Mouse (Mus musculus): ENCODE results near the gene Dock8. TPM values are rescaled to one million over a fixed set of nuclear protein-coding genes. Genes with fewer than 3 reads are reported as not detected.

Dock8 gene
- total RNA-seq (2021): 1 to 10 TPM; 1.5 to 2.1 TPM
- long read RNA-seq, experiment 1, partial matches to known transcripts: 0 of 1 reads
- long read RNA-seq, experiment 1, other reads (novel, unspliced or antisense): 1 of 1 reads
- long read RNA-seq, experiment 2, partial matches to known transcripts: 0 of 1 reads
- long read RNA-seq, experiment 2, other reads (novel, unspliced or antisense): 1 of 1 reads

DNA sequence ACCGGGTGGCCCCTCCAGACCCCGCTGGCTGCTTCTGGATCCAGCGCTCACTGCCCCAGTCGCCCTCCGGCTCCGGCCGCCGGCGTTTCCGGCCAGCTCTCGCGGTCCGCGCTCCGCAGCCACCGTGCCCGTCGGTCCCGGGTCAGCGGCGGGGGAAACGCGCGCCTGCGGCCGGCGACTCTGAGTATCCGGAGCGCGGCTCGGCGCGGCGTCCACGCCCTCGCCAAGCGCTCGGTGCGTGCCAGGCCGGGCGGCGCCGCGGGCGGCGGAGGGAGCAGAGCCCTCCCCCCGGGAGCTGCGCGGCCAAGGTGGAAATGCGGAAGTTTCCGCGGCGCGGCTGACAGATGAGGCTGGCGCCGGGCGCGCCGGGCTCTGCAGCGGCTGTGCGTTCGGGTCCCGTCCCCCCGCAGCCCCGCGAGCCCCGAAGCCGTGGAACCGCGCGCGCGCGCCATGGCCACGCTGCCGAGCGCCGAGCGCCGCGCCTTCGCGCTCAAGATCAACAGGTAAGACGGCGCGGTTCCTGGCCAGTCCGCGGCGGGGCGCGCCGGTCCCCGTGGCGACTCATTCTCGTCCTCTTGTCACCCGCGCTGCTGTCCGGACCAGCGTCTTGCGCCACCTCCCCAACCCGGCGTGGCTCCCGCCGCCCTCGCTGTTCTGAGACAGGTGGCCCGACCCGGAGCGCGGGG lies at the start of gene Dock8:
Gene Dock8, plus strand, starts transcription at position 334 of the 686 bp plus-strand sequence.
- DNase-seq (ENCODE audit: low spot score): peak; percentile 43

DNA sequence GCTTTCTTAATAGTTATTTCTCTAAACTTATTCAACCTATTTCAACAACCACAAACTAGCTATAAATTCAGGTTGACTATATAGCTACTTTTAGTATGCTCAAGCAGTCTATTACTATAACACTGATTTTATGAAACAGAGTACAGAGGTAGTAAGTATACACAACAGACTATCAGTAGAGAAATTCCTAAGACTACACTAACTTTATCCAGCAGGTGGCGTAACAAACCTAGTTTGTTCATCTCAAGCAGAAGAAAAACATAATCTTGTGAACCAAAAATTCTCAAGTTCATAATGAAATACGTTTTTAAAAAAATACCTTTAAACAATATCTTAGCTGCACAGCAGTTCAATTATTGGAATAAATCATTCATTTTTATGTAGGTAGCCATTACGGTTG lies 40.8 kb upstream of the Dock8 start:
- peak; percentile 36 for DNase-seq (ENCODE audit: low spot score)

DNA sequence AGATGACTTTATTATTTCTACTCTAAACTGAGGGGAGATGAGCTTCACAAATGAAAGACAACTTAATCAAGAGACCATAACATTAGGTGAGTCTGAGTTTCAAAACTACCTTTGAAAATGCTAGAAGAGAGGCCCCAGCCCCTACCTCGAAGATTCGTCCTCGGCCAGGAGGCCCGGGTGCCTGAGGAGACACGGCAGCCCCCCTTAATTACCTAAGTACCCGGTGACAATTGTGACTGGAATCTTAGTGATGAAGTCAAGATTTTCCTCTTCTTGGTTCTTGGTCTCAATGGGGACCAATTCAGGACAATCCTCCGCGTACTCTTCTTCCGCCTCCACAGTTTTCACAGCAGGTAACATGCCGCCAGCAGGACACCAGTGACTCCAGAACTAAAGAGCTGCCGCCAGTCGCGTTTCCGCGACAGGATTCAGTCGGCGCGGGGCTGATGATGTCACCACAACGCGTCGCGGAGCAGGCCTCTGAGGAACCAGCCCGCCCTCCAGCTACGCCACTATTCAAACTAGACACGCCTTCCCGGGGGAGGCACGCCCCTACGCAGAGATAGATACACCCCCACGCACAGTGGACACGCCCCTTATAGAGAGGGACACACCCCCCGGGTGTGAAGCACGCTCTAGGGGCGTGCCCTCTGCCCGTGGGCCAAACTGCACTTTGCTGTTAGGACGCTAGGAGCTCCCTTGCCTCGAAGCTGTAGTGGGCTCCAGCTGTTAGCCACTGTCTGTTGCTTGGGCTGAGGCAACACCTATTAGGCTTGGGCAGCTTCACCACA lies 38.0 kb upstream of the Dock8 start, which contains the start of gene Cbwd1:
Gene Cbwd1, minus strand, starts transcription at position 439 of the 791 bp plus-strand sequence.
- peak; percentile 98 for DNase-seq (ENCODE audit: low spot score)

DNA sequence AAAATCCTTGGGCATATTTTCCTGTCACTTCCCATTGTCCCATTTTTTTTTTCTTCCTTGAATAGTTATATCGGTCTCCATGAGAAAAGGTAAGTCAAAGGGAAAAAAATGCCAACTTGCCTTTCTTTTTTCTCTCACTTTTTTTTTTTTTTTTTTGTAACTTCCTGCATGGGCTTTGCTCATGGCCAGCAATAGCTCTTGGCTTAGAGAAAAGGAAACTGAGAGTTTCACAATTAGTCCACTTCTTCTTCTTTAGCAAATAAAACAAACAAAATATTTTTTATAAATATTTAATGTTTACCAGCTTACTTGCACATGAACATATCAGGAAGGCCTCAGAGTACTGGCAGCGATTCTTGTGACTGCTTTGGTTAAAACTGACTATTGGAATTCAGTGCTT lies 33.1 kb upstream of the Dock8 start:
- no peak for DNase-seq (ENCODE audit: low spot score)

DNA sequence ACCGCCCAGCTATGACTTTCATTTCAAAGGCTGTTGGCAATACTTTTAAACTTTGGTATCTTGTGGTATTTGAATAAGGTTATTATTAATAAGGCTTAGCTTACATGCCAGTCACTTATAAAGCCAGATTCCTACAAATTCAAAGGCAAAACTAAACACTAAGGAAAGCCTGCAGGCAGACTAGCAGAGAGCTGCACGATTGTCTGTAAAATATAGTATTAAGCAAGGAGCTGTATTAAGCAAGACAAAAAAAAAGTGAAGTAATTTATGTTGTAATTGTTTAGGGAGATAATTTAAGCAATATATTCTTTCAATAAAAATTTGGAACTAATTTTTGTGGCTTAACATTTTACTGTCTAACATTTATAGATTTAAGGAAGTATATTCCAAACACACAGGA lies 32.4 kb upstream of the Dock8 start:
- no peak for DNase-seq (ENCODE audit: low spot score)

DNA sequence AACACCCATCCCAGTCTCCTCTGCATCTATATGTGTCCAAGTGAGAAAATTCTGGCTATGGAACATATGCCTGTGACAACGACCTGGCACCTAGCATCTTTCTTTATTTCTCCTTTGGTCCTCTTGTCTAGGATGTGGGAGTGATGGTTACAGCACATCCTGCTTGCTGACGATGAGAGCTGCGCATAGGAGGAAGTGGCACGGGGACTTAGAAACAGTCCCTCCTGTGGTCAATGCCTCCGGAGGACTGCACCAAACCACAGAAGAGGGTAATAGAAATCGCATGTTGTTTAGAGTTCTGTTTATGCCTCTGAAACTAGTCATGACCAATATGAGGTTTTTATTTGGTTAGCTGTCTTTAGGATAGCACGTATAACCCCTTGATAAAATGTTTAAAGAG lies 28.0 kb upstream of the Dock8 start:
- no peak for DNase-seq (ENCODE audit: low spot score)

DNA sequence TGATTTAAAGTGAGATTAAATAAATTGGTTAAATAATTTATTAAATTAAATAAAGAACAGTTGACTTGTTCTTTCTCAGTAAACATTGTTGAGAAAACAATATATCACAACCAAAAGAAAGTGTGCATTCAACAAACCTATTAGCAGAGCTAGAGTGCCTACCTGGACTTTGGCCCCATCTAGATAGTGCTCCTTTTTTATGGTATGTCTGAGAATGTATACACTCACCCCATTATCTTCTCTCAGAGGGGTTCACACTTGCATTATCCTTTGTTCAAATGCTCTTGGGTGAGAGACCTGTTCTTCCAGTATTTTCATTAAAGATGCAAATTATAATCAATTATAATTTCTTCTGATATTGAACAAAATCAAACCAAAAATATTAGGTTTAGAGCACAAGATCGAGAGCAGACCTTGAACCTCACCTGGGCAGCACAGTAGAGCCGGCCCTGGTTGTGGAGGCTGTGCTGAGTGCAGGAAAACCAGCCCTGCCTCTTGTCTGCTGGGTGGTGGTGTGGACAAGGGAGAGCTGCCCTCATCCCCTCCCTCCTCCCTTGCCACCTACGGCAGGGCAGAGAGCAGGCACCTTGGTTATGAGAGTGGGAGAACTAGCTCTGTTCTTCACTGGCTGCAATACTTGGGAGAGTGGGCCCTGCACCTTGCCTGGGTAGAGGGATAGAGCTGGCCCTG lies 26.5 kb upstream of the Dock8 start:
- DNase-seq (ENCODE audit: low spot score): no peak

DNA sequence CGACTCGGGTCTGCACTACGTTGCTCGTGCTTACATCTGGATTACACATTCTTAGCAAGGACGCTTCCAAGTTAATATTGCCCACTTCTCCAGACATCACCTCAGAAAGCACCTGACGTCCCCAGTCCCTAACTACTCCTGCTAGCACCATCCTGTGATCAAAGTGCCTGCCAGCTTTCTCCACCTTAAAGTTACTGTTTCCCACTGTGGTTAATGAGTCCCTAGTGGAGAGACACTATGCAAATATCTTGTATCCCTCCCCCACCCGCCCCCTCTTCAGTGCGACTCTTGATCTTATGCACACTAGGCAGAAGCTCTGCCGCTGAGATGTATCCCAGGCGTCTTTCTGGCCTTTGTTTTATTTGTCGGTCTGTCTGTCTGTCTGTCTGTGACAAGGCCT lies 21.3 kb upstream of the Dock8 start:
- DNase-seq (ENCODE audit: low spot score): no peak

DNA sequence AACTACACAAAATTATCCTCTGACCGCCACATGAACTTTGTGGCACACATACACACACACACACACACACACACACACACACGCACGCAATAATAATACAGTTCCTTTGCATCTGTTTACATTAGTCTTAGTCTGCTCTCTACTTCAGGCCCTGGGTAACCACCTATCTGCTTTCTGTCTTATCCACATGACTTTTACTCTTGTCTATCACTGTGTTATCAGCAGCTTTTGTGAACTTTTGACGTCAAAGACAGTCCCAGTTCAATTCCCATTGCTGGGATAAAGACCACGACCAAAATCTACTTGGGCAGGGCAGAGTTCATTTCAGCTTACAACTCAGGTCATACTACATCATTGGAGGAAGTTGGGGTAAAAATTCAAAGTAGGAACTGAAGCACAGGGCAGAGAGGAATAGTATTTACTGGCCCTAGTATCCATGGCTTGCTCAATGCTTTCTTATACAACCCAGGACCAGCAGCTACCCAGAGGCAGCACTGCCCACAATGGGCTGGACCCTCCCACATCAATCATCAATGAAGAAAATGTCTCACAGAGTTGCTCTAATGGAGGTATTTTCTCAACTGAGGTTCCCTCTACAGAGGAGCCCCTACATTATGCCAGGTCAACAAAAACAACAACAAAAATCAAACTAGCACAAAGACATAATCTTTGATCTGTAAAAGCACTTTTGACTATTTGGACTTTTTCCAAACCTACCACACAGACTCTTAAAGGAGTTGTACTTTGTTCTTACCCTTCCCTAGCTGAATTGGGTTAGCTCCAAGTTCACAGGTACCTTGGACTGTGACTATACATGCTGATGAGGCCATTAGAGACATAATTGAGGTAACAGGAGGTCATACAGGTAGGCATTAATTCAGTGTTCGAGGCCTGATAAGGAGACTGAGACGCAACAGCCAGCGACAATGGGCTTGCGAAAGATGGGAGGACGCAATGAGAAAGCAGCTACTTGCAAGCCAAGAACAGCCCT lies 20.2 kb upstream of the Dock8 start:
- DNase-seq (ENCODE audit: low spot score): no peak

DNA sequence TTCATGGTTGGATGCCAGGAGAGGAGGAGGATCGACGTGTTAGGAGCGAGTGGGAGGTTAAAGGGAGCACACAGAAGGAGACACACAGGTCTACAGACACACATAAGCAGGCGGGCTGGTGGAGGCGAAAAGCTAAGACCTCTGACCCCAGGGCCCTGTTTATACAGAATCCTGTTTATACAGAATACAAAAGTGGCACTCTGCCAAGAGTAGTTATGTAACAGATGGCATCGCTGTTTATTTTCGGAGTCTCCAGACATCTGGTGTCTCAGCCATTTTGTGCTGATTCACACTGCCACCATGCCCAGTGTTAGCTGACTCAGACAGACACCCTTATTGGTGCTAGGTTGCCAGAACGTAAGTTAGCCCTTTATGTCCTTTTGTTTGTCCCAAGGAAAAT lies 18.0 kb upstream of the Dock8 start:
- no peak for DNase-seq (ENCODE audit: low spot score)

DNA sequence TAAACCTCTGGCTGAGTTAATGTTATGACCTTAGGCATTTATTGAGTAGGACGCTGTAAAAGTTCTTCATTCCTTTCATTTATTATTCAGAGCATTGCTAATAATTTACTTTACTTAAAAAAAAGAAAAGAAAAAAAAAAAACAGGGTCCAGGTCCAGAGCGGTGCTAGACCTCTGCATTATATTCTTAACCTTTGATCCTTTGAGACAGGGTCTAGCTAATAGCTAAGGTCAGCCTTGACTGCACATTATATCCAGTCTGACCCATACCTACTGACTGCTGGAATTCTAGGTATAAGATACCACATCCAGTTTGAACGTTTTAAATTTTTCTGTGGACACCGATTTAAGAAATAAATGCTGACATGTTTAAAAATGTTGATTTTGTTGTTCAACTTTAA lies 16.3 kb upstream of the Dock8 start:
- DNase-seq (ENCODE audit: low spot score): no peak

DNA sequence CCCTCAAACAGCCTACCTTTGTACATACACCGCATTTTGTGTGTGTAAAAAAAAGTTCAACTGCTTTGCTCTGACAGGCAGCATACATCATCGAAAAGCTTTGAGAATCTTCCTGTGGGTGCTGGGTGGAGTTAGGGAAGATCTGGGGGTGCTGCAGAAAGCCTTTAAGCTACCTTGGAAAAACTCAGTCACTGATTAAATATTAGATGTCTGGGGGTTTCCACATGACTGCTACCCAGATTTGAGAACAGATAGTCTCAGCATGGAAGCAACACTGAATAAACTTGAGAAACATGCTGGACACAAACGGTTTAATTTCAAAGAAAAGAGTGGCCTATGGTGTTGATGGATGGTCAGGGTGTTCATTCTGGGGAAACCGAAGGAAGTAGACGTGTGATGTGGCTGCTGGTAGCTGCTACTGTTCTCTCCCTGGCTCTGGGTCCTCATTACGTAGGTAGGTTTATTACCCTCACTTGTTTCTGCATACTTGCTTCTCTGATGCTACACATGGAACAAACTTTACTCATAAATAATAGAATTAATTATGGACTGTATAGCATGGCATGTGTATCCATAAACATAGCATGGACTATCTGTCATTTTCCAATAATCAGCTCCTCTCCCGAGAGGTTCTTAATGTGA lies 15.4 kb upstream of the Dock8 start:
- no peak for DNase-seq (ENCODE audit: low spot score)

DNA sequence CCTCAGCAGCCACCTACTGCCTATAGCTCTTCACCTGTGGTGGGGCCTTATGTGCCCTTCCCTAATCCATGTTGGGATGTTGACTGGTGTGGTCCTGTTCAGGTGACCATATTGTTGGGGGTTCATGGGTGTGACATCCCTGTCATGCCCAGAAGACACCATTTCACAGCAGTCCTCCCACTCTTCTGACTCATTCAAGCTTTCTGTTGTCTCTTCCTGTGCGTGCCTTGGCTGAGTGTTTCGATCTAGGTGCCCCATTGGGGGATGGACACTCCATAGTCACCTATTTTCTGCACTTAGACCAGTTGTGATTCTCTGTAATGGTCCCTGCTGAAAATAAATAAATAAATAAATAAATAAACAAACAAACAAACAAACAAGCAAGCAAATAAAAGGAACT lies 14.3 kb upstream of the Dock8 start:
- no peak for DNase-seq (ENCODE audit: low spot score)

DNA sequence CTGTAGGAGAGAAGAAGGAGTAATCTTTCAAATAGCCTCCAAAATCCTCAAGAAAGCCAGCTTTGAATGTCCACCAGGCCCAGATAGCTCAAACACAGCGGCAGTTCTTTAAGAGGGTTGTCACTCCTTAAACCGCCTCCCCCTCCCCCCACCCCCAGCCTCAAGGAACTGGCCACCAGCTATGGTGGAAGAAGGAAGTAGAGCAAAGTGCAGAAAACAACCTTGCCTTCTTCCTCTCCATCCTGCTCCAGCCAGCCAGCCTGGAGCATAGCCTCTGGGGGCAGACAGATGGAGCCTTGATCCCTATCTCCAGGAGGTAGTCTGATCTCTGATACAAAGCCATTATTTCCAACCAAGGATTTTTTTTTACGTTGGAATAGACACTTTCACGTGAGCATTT lies 12.0 kb upstream of the Dock8 start:
- no peak for DNase-seq (ENCODE audit: low spot score)

DNA sequence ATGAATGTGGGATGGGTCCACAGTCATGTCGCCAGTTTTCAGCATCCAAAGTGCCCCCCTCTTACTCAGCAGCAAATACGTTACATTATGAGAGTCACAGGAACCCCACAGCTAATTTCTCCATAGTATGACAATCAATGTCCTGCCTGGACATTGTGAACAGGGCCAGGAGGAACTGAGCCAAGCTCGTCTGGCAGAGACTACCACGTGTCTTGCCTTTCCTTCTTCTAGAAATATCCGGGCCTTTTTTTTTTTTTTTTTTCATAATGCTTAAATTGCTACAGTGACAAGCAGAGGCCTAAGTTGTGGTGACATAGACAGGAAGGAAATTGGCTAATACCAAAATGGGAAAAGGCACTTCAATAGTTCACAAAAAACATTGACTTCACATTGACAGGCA lies 10.5 kb upstream of the Dock8 start:
- DNase-seq (ENCODE audit: low spot score): no peak

DNA sequence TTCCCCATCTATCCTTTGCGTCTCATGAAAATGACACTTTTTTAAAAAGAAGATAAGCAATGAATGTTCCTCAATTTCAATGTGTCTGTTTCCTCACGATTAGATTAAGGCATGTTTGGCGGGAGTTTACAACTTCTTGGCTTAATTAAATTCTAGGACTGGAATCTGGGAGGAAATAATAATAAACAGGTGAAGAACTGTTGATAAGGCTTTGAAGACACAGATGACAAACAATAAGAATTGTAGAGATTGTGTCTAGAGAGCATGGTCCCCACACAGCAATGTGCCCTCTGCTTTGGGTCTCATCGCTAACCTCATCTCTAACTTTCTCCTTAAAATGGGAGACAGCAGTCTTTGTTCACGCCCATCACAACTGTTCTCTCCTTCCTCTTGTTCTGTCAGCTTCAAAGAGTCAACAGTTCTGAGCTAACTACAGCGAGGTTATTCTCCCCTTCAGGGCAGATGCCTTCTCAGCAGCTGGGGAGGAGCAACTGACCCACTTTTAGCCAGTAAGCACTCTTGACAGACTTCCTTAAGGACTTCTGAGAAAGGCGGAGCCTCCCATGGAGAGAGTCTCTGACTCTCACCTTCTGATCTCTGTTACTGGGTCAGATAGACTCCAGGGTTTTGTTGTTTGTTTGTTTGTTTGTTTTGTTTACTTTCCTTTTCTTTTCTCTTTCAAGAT lies 9.1 kb upstream of the Dock8 start:
- DNase-seq (ENCODE audit: low spot score): no peak

DNA sequence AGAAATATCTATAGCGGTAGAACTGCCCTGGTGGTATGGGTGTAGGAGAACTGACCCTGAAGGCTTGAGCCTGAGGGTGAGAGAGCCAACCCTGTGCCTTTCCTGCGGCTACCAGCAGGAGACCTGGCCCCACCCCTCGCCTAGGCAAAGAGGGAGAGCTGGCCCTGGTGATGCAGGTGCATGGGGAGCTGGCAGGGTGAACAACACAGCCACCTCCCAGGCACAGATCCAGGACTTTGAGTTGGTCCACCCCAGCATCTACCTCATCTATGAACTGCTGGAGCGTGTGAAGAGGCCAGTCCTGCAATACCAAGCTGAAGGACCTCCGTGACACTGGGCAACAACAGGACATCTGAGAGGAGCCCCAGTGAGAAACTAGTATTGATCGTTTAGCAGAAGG lies 5.8 kb upstream of the Dock8 start:
- no peak for DNase-seq (ENCODE audit: low spot score)

DNA sequence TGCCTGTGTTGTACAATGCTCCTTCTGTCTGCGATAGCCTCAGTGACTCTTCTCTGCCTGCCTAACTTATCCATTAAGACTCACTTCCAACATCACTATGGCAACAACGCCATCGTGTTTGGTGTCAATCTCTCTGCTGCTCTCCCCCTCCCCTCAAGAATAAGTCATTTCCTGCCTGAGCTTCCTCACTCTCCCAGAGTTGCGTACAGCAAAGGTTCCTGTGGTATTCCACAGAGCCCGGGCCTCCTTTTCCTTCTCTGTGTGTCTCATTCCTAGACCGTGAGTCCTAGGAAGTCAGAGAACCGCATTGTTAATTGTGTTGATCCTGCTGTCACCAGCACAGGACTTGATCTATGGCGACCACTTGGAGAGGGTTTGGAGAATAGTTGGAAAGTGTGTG lies 4.4 kb upstream of the Dock8 start:
- DNase-seq (ENCODE audit: low spot score): no peak

DNA sequence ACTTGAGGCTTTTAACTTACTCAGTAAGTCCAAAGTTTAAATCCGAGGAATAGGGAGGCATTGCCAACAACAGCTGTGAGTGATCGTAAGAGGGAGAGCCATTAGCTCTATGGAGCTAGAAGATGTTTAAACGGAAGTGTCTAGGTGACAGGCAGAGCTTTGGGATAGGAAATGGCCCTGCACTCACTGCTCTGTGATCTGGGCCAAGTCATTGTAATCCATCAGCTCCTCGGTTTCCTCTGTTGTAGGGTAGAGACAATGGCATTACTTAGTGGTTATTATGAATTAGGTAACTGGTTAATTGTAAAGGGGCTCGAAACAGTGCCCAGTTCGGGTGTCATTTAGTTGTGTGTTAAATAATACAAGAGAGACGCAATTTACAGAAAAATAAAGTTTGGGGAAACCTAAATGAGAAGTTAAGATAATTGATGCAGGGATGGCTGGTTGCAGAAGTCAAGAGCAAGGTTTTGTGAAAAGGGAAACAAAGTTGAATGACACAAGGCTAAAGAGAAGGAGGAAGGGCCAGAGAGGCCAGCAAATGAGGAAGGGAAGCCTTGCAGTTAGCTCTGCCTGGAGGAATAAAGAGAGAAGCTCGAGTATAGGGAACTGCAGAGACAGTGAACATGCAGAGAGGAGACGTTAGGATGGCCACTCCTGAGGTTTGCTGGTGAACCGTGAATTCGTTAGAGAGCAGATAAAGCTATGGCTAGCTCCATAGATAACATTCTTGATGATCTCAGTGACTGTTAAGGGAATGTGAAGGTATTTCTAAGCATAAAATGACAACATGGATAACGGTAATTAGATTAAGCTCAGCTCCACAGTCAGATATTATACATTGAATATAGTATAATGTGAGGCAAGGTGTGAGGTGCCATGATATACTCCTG lies 2.3 kb upstream of the Dock8 start:
- no peak for DNase-seq (ENCODE audit: low spot score)

All from gastrocnemius, adult 18-20 months (tissue).